Mouse (Mus musculus) adrenal gland, adult 18-20 months (tissue): ENCODE results near the gene Eif3m. TPM values are rescaled to one million over a fixed set of nuclear protein-coding genes. Genes with fewer than 3 reads are reported as not detected.
A peak's percentile ranks its signal among the peaks of the same experiment; 100 is the strongest.
"Not testable (repeated sequence)": the region's sequence is repeated elsewhere in the genome, so short reads cannot be mapped to it uniquely, and the experiment has no call there.

ENCODE experiments used
- DNase-seq, 2 experiments: peaks; one replicate each; pipeline ENCODE4 v3.0.0; 2021 to 2022; ENCODE audit warnings: low spot score in 2 of 2
- long read RNA-seq, 2 experiments: library from polyadenylated mRNA; stranded (forward); transcript quantifications; one replicate each; pipeline ENCODE4 v2.0.0; 2021
- total RNA-seq, 2 experiments: library from RNA; stranded (reverse); gene quantifications; 1 replicate in 1 of 2; 2 replicates in 1 of 2; pipeline ENCODE4 v1.2.3; 2021

Gene Eif3m
- total RNA-seq = 100 to 1,000 TPM; 132 to 142 TPM
- long read RNA-seq, experiment 1, transcript Eif3m-201 (11 exons, 1,283 nt) = major isoform, 42 of 45 reads
- long read RNA-seq, experiment 1, partial matches to known transcripts = 3 of 45 reads
- long read RNA-seq, experiment 1, other reads (novel, unspliced or antisense) = 0 of 45 reads
- long read RNA-seq, experiment 2, transcript Eif3m-201 (11 exons, 1,283 nt) = major isoform, 192 of 205 reads
- long read RNA-seq, experiment 2, partial matches to known transcripts = 11 of 205 reads
- long read RNA-seq, experiment 2, other reads (novel, unspliced or antisense) = 2 of 205 reads

- peak; percentile 91 to 92 for DNase-seq
These were observed at the start of gene Eif3m for GRCm38 (mm10) chr2:105016967-105017287. Gene Eif3m, minus strand, starts transcription at chr2:105017080.

DNA sequence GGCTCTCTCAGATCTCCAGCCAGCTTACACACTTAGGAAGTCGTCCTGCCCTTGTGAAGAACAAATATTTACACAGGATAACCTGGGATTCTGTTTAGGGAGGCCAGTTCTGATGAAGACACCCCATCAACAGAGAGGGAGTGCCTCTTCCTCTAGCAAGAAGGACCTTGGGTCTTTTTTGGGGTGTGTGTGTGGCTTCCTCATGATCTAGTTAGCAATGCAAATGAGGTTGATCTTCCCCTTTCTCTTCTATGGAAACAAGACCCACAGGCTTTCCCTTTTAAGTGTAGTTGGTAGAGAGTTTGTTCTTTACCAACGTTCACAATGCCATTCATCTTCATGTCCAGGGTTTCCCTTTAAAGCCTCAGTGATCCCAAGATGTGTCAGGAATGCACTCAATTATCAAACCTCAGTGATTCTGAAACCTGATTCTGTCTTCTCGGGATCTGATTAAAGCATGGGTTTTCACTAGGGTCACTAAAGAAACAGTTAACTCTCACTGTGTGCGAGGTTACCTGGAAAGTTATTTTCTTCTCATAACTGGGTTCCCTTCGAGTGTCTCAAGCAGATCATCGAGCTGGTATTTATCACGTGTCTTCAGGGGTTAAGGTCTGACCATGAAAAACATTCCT is 46.0 kb upstream of the Eif3m start:
- DNase-seq = no peak

- no peak for DNase-seq
These were observed 41.8 kb upstream of the Eif3m start for GRCm38 (mm10) chr2:105058577-105059116.

GRCm38 (mm10) chr2:105055529-105055928 is 38.6 kb upstream of the Eif3m start:
- no peak for DNase-seq

DNA sequence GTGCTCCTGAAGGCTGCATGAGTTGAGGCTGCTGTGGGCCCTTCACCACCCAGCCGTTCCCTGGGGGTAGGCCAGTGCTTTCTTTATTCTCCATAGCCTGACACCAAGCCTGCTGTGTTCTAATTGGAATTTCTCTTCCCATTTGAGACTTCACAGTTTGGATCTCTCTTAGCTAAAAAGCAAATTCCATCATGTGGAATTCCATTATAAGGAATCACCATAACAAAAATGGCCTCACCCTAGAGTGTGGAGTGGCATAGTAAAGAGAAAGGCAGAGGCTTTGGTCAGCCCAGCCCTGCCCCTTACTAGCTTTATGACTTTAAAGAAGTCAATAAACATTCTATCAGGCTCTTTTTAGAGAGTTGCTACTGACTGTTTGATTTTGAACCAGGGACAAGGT is 31.4 kb upstream of the Eif3m start:
- no peak for DNase-seq

DNA sequence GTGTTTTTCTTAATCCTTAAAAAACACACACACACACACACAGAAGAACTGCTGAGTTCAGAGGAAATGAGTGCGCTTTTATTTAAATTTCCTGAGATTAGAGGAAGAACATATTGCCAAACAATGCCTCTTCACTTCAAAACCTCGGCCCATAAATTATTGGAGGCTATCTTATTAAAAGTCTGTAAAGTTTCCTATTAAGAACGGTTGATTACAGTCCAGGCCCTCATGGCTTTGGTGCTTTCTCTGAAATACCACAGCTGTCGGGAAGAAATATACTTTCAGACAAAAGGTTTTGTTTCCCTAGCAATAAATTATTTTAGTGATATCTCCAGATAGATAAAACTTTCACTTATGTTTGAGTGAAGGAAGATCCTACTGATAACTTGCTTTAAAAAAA is 26.3 kb upstream of the Eif3m start:
- DNase-seq = no peak

- no peak for DNase-seq
These were observed 24.0 kb upstream of the Eif3m start for GRCm38 (mm10) chr2:105040859-105041258.

- no peak for DNase-seq
These were observed 22.0 kb upstream of the Eif3m start for GRCm38 (mm10) chr2:105038879-105039278.

DNA sequence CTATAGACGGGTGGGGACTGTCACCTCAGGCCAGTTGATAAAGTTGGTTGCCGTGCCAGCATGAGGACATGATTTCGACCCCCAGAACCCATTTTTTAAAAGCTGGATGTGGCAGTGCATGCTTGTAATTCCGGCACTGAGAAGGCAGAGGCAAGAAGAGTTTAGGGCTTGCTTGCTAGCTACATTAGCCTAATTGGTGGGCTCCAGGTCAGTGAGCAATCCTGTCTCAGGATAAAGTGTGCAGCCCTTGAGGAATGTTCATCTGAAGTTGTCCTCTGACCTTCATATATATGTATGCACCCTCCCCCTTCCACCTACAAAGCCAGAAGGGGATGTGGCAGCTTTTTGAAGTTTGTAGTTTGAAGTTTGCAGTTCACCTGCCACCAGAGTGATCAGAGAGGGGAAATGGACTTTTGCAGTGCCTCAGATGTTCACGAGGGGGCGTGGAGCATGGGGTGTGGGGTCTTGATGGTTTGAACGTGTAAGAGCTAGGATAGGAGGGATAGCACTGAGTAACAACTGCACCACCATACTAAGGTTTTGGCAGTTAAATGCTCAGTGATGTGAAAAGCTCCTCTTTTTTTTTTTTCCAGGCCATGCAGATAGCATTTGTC is 21.2 kb upstream of the Eif3m start:
- no peak for DNase-seq

DNA sequence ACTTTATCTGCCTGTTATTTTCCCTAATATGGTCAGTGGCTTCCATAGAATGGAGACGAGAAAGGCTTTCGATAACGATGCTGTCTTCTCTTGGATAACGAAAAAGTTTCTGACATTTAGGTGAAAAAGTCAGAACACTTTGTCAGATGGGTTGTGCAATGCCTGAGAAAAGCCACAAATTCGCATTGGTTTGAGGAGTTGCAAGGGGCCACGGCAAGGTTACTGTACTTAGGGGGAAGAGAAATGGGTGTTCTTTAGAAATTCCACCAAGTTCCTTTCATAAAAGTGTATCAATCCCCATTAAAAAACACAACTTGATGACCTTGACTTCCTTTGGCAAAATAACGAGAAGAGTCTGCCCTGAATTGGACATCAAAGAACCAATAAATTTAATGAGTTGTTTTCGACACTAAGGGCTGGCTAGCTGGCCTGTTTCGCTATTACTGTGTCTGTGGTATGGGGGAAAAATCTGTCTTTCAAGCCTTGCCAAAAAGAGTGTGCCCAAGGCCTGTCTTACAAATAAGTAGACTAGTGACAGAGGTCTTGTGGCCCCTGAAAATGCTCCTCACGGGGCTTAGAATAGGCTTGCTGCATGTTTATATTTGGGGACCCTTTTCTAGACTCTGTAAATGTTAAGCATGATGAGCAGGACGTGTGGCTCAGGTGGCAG is 19.7 kb upstream of the Eif3m start:
- peak in 1 of 2 experiments; percentile 32 for DNase-seq

DNA sequence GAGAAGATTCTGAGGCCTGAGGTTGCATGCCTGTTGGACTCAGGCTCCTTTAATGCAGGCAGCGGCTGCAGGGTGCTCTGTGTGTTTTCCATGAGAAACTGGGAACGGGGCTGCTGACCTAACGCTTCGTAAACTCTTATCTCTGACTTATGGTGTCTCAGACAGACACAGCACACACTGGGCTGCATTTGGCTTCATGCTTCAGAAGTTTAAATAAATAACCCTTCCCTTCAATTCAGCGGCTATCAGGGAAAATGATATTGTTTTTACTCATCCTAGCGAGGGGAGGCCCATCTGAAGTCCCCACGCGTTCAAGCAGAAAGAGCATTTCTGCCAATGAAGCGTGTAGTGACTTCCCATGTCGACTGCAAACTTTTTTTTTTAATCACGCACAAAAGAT is 19.1 kb upstream of the Eif3m start:
- no peak for DNase-seq

DNA sequence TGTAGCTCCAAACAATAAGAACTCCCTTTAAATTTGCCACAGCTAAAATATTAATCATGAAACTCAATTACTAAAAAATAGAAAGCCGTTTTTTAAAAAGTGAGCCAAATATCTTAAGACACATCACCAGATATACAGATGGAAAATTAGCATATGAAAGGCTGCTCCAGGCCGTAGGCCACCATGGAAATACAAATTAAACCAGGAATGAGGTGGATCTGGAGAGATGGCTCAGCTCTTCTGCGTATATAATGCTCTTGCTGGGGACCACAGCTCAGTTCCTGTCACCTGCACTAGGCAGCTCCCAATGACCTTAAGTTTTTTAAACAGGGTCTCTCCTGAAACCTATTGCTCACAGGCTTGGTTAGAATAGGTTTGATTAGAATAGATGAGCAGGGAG is 17.2 kb upstream of the Eif3m start:
- DNase-seq = no peak

DNA sequence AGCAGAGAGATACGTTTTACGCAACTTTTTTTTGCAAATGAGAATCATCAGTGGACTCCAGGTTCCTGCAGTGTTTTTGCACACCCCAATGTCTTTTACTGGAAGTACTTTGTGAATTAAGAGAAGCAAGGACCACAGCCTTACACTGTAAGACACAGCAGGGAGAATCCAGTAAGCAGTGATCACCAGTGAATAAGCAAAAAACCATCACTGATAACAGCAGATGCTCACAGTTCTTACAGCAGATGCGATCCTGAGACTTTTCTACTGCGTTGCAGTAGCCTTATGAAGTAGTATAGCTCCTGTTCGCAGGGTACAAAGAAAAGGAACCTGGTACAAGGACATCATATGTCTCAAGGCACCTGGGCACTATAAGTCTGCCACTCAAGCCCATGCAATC is 13.6 kb upstream of the Eif3m start:
- no peak for DNase-seq

GRCm38 (mm10) chr2:105028806-105029205 is 11.9 kb upstream of the Eif3m start:
- DNase-seq = peak; percentile 47 to 63

- DNase-seq = no peak
These were observed 10.2 kb upstream of the Eif3m start for GRCm38 (mm10) chr2:105026950-105027695.

- DNase-seq = not testable (repeated sequence)
These were observed 8.7 kb upstream of the Eif3m start for GRCm38 (mm10) chr2:105025610-105026009.

GRCm38 (mm10) chr2:105023815-105024214 is 6.9 kb upstream of the Eif3m start:
- DNase-seq = no peak

DNA sequence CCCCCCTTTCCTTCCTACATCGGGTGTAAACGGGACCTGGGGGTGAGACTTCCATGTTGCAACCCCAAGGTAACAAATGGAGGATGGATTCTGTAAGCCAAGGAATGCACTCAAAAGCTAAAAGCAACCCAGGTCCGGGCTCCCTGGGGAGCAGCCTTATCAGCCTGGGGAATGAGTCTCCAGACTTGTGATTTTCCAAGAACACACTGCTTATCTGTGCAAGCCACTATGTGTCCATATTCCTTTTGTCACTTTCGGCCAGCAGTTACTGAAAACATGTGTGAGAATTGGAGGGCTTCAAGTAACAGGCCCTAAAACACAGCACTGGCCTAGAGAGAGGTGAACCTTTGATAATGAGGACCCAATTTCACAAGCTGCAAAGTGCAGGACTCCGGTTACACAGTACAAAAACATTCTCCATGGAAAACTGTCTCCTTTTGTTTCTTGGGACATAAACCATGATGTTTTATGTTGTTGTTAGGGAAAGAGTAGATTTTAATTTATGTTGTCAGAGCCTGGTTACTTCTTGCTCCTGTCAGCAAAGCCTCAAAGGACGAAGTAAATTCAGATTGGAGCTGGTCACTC is 6.2 kb upstream of the Eif3m start:
- no peak for DNase-seq

DNA sequence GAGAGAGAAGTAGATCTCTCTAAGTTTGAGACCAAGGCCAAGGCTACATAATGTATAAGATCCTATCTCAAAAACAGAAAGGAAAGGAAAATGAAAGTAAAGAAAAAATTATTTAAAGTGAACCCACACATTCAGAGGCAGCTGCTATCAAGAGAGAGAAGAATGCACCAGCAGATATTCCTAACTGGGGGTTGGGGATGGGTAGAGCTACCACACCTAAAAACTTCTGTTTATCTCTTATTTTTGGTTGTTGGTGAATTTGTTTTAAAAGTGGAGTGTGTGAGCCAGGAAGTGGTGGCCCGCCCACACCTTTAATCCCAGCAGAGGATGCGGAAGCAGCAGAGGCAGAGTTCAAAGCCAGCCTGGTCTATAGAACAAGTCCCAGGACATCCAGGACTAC is 5.0 kb upstream of the Eif3m start:
- no peak for DNase-seq

DNA sequence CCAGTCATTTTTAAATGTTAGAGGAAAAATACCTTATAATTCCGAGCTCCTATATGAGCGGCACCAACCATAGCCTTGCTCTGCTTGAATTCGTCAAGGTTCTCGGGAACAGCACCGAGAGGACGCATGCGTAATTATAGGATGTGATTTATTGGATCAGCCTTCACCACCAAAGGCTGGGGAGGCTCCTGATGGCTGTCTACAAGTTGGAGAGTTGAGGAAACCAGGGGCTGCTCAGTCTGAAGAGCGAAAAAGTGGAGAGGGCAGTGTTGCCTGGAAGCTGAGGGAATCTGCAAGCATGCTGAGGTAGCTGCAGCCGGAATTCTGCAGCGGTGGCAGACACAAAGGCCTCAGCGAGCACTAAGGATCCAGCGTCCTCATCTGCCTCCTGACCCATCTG is 4.4 kb upstream of the Eif3m start:
- DNase-seq = peak in 1 of 2 experiments; percentile 16

DNA sequence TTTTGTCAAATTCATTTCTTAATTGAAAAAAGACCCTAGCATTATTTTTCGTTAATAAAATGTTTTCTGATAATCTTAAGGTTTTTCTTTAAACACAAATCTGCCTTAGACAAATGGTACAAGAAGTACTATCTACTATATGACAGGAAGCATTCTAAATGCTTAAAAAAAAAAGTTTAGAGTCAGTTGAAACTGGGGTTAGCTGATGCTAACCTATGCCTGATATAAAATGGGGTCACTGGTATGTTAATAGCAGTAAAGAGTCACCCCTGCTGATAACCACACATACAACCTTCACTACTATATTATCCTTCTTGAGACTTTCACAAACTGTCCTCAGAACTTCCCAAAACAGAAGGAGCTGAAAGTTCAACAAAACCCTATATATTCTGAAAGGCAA is 2.6 kb upstream of the Eif3m start:
- DNase-seq = no peak
